Mouse (Mus musculus): ENCODE data around the gene Fdxacb1. TPM values are rescaled to one million over a fixed set of nuclear protein-coding genes. Genes with fewer than 3 reads are reported as not detected.

Gene Fdxacb1
- polyA plus RNA-seq (2015; fragmentation: Nextera tagmentation; extraction: Ambion mirVana), result 8.2 and 8.5 TPM in 2 replicates

DNA sequence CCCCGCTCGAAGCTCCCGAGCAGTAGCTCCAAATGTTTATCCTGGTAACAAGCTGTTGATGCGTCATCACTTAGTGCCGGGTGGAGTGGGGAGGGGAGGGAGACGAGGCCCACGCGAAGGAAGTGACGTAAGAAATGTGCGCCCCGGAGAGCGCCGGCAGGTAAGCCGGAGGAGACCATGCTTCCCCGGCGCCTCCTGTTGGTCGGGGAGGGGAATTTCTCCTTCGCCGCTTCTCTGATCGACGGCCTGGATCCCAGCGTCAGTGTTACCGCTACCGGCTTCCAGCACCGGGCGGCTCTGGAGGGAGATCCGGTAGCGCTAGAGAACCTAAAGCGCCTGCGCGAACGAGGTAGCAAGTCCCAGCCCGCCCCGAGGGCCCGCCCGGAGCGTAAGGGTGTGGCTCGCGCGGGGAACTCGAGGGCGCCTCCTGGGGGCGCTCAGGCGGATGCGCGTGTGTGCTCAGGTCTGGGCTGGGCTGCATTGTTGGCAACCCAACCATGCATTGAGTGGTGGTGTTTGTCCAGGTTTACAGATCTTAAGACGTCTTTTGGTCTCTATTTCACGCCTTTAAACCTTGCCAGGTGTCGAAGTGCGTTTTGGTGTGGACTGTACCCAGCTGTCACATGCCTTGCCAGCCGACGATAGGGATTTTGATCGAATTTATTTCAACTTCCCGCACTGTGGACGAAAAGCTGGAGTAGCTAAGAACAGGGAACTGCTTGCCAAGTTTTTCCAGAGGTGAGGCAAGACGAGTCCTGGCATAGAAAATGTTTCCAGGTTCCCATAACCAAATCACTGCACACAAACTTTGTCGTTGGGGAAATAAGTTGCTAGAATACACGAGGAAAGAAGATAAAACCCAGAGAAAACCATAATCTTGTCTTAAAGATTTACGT, at the start of gene Fdxacb1:
TSS of gene Fdxacb1 (plus strand) at position 130 of the 896 bp plus-strand sequence.
- Histone ChIP-seq H3K4me3 (peak within 1 kb of the TSS; percentile 66), H3K4me2 (peak within 1 kb of the TSS; percentile 73), H3K4me1 (peaks cover 20% of the 10 kb centered on the region), H3K9me3 (no peaks in the 10 kb centered on the region), H3K27ac (replicated peaks) (peak within 1 kb of the TSS; percentile 95), H3K27me3 (replicated peaks) (no peaks in the 10 kb centered on the region), H3K9ac (peak within 1 kb of the TSS; percentile 83), H3K36me3 (peaks cover 23% of the 10 kb centered on the region)
- peak; percentile 90 for ATAC-seq (ENCODE audit: extremely low read depth, insufficient number of reproducible peaks, low FRiP score, low TSS enrichment)
- 3% methylated on average over 59 of the region's 59 CpGs for WGBS

DNA sequence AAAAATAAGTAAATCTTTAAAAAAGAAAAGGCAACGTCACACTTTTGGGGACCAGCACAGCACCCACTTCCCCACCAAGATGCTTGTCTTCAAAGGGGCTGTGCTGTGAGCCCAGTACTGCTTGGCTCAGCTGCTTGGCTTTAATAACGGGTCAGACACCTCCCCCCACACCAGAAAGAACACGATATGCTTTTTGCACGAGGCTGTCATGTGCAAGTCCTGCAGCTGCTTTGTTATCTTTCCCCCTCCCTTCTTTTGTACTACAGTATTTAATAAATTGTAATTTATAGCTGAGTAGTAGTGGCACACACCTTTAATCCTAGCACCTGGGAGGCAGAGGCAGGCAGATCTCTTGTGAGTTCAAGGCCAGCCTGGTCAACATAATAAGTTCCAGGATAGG, 49.2 kb upstream of the Fdxacb1 start:
- no peak overlapping the region for H3K4me2 ChIP-seq
- WGBS, result 69% methylated on average over 4 of the region's 4 CpGs
- H3K9me3 ChIP-seq, result no peaks in the 10 kb centered on the region
- H3K27me3 ChIP-seq (replicated peaks), result no peaks in the 10 kb centered on the region
- peaks cover 29% of the 10 kb centered on the region for H3K4me1 ChIP-seq
- H3K4me3 ChIP-seq, result no peak overlapping the region
- no peak overlapping the region for H3K27ac ChIP-seq (replicated peaks)
- no peak for ATAC-seq (ENCODE audit: extremely low read depth, insufficient number of reproducible peaks, low FRiP score, low TSS enrichment)
- H3K36me3 ChIP-seq, result 0 out of 2 replicates have a peak, but pooled peaks cover 8% of the 10 kb centered on the region
- H3K9ac ChIP-seq, result no peak overlapping the region

- H3K4me3 ChIP-seq, result no peak overlapping the region
- peaks cover 51% of the 10 kb centered on the region for H3K4me1 ChIP-seq
- H3K27ac ChIP-seq (replicated peaks), result no peak overlapping the region; the same call in 1 of the 2 replicates
- no peak overlapping the region; the same call in 1 of the 2 replicates for H3K9ac ChIP-seq
- no peak overlapping the region for H3K4me2 ChIP-seq
- 0 out of 2 replicates have a peak, but pooled peaks cover 8% of the 10 kb centered on the region for H3K36me3 ChIP-seq
- WGBS, result 32% methylated on average over 12 of the region's 12 CpGs
- no peaks in the 10 kb centered on the region for H3K27me3 ChIP-seq (replicated peaks)
- no peak for ATAC-seq (ENCODE audit: extremely low read depth, insufficient number of reproducible peaks, low FRiP score, low TSS enrichment)
- no peaks in the 10 kb centered on the region for H3K9me3 ChIP-seq
Measured at GRCm38 (mm10) chr9:50721061-50721460, 47.0 kb upstream of the Fdxacb1 start.

GRCm38 (mm10) chr9:50722451-50722911, 45.6 kb upstream of the Fdxacb1 start:
- WGBS, result 36% methylated on average over 8 of the region's 8 CpGs
- H3K9me3 ChIP-seq, result no peaks in the 10 kb centered on the region
- H3K36me3 ChIP-seq, result 0 out of 2 replicates have a peak, but pooled peaks cover 5% of the 10 kb centered on the region
- ATAC-seq (ENCODE audit: extremely low read depth, insufficient number of reproducible peaks, low FRiP score, low TSS enrichment), result no peak
- H3K4me2 ChIP-seq, result peak overlapping the region; percentile 65
- no peaks in the 10 kb centered on the region for H3K27me3 ChIP-seq (replicated peaks)
- peaks cover 65% of the 10 kb centered on the region for H3K4me1 ChIP-seq
- H3K27ac ChIP-seq (replicated peaks), result peak overlapping the region; percentile 94
- H3K9ac ChIP-seq, result no peak overlapping the region; the same call in 1 of the 2 replicates
- H3K4me3 ChIP-seq, result peak overlapping the region; percentile 34; the same call in 1 of the 2 replicates

- peak overlapping the region; percentile 94 for H3K27ac ChIP-seq (replicated peaks)
- 11% methylated on average over 7 of the region's 7 CpGs for WGBS
- H3K27me3 ChIP-seq (replicated peaks), result no peaks in the 10 kb centered on the region
- peak overlapping the region; percentile 71 for H3K9ac ChIP-seq
- H3K4me1 ChIP-seq, result peaks cover 69% of the 10 kb centered on the region
- no peaks in the 10 kb centered on the region for H3K9me3 ChIP-seq
- H3K4me2 ChIP-seq, result peak overlapping the region; percentile 65
- peak overlapping the region; percentile 34 for H3K4me3 ChIP-seq
- 0 out of 2 replicates have a peak, but pooled peaks cover 5% of the 10 kb centered on the region for H3K36me3 ChIP-seq
- peak; percentile 49; the same call in 1 of the 2 replicates for ATAC-seq (ENCODE audit: extremely low read depth, insufficient number of reproducible peaks, low FRiP score, low TSS enrichment)
Measured at GRCm38 (mm10) chr9:50723406-50723805, 44.6 kb upstream of the Fdxacb1 start.

GRCm38 (mm10) chr9:50724147-50724546, 43.9 kb upstream of the Fdxacb1 start:
- Histone ChIP-seq H3K9ac (peak overlapping the region; percentile 1; the same call in 1 of the 2 replicates), H3K4me2 (peak overlapping the region; percentile 65), H3K4me1 (peaks cover 71% of the 10 kb centered on the region), H3K27ac (replicated peaks) (peak overlapping the region; percentile 94), H3K4me3 (no peak overlapping the region), H3K9me3 (no peaks in the 10 kb centered on the region), H3K36me3 (0 out of 2 replicates have a peak, but pooled peaks cover 5% of the 10 kb centered on the region), H3K27me3 (replicated peaks) (no peaks in the 10 kb centered on the region)
- 74% methylated on average over 2 of the region's 2 CpGs for WGBS
- ATAC-seq (ENCODE audit: extremely low read depth, insufficient number of reproducible peaks, low FRiP score, low TSS enrichment), result no peak

- Histone ChIP-seq H3K9ac (peak overlapping the region; percentile 1), H3K4me1 (peaks cover 71% of the 10 kb centered on the region), H3K27me3 (replicated peaks) (no peaks in the 10 kb centered on the region), H3K4me3 (no peak overlapping the region), H3K36me3 (no peaks in the 10 kb centered on the region), H3K4me2 (peak overlapping the region; percentile 2; the same call in 1 of the 2 replicates), H3K9me3 (no peaks in the 10 kb centered on the region), H3K27ac (replicated peaks) (peak overlapping the region; percentile 94)
- WGBS, result 37% methylated on average over 3 of the region's 3 CpGs
- no peak for ATAC-seq (ENCODE audit: extremely low read depth, insufficient number of reproducible peaks, low FRiP score, low TSS enrichment)
Measured at GRCm38 (mm10) chr9:50724661-50725330, 43.2 kb upstream of the Fdxacb1 start.

GRCm38 (mm10) chr9:50725921-50726590, 42.0 kb upstream of the Fdxacb1 start:
- Histone ChIP-seq H3K9ac (peak overlapping the region; percentile 91), H3K27me3 (replicated peaks) (no peaks in the 10 kb centered on the region), H3K9me3 (no peaks in the 10 kb centered on the region), H3K4me3 (peak overlapping the region; percentile 70), H3K36me3 (no peaks in the 10 kb centered on the region), H3K27ac (replicated peaks) (peak overlapping the region; percentile 94), H3K4me2 (peak overlapping the region; percentile 93), H3K4me1 (peaks cover 72% of the 10 kb centered on the region)
- no peak for ATAC-seq (ENCODE audit: extremely low read depth, insufficient number of reproducible peaks, low FRiP score, low TSS enrichment)
- WGBS, result 36% methylated on average over 8 of the region's 8 CpGs

GRCm38 (mm10) chr9:50727171-50727924, 40.7 kb upstream of the Fdxacb1 start:
- Histone ChIP-seq H3K9ac (peak overlapping the region; percentile 91), H3K36me3 (no peaks in the 10 kb centered on the region), H3K4me2 (peak overlapping the region; percentile 93), H3K4me1 (peaks cover 60% of the 10 kb centered on the region), H3K4me3 (peak overlapping the region; percentile 70), H3K27me3 (replicated peaks) (no peaks in the 10 kb centered on the region), H3K9me3 (no peaks in the 10 kb centered on the region), H3K27ac (replicated peaks) (peak overlapping the region; percentile 94)
- no peak for ATAC-seq (ENCODE audit: extremely low read depth, insufficient number of reproducible peaks, low FRiP score, low TSS enrichment)
- 5% methylated on average over 30 of the region's 30 CpGs for WGBS

GRCm38 (mm10) chr9:50727925-50728651, 39.9 kb upstream of the Fdxacb1 start:
- Histone ChIP-seq H3K9me3 (no peaks in the 10 kb centered on the region), H3K27ac (replicated peaks) (peak overlapping the region; percentile 94), H3K9ac (peak overlapping the region; percentile 91), H3K4me3 (peak overlapping the region; percentile 70), H3K27me3 (replicated peaks) (no peaks in the 10 kb centered on the region), H3K4me1 (peaks cover 52% of the 10 kb centered on the region), H3K4me2 (peak overlapping the region; percentile 93), H3K36me3 (no peaks in the 10 kb centered on the region)
- peak; percentile 69; the same call in 1 of the 2 replicates for ATAC-seq (ENCODE audit: extremely low read depth, insufficient number of reproducible peaks, low FRiP score, low TSS enrichment)
- under 1% methylated on average over 45 of the region's 45 CpGs for whole genome bisulfite sequencing

All from heart, embryonic 13.5 days (tissue).